In genomic region chr10:18526184-18526850, GRCm38 (mm10) we compare ENCODE assay signal across 8 mouse cellular contexts. TPM values are rescaled to one million over a fixed set of nuclear protein-coding genes. Genes with fewer than 3 reads are reported as not detected.
A peak's percentile ranks its signal among the peaks of the same experiment; 100 is the strongest.
DNase-seq lines count a peak whose midpoint lies in the region; ATAC-seq and TF ChIP-seq lines count a peak whose summit lies in the region.

No protein-coding gene starts in this region.

- no peaks in the 10 kb centered on the region for H3K79me2 ChIP-seq in heart, adult 2 months (replicated peaks; ENCODE audit: control insufficient read depth, insufficient read depth, low read length)

- peak overlapping the region; percentile 11 to 44 for H3K4me3 ChIP-seq in ES-E14 (ENCODE audit: insufficient read depth in 1 of 2, low read depth in 1 of 2, low read length in 2 of 2, poor library complexity in 1 of 2, severe bottlenecking in 1 of 2)
- no peak overlapping the region for H3K4me3 ChIP-seq in heart, adult 2 months
- H3K4me3 ChIP-seq in kidney, embryonic 14.5 days (ENCODE audit: low read length) = no peak overlapping the region
- H3K4me3 ChIP-seq in midbrain, embryonic 13.5 days (replicated peaks) = no peak overlapping the region

- TF ChIP-seq EP300 in heart, adult 2 months (IDR thresholded peaks at IDR 0.05; ENCODE audit: insufficient read depth, low read depth, low read length) = no peak

- peak overlapping the region; percentile 15; the same call in 1 of the 2 replicates for H3K9ac ChIP-seq in ES-E14 (ENCODE audit: insufficient read depth, low read depth, low read length, poor library complexity, severe bottlenecking)
- no peak overlapping the region; the same call in 1 of the 2 replicates for H3K9ac ChIP-seq in heart, adult 2 months (ENCODE audit: low read depth, low read length)
- H3K9ac ChIP-seq in kidney, embryonic 14.5 days (ENCODE audit: low read depth, low read length) = no peak overlapping the region
- no peak overlapping the region for H3K9ac ChIP-seq in midbrain, embryonic 13.5 days (replicated peaks)

- DNase-seq in ES-E14 (ENCODE audit: low read depth, low spot score) = no peak
- DNase-seq in cerebellum, postnatal 10 days = peak; percentile 91 to 92
- peak; percentile 40 to 55 for DNase-seq in heart, adult 2 months
- DNase-seq in ovary, adult 18-20 months (ENCODE audit: low spot score) = no peak
- DNase-seq in urinary bladder, postnatal 14 days (ENCODE audit: low spot score) = no peak

- no peaks in the 10 kb centered on the region for H3K9me3 ChIP-seq in ES-E14 (ENCODE audit: control insufficient read depth, insufficient read depth, low read depth, low read length)
- H3K9me3 ChIP-seq in kidney, embryonic 14.5 days (ENCODE audit: control insufficient read depth, low read length) = no peaks in the 10 kb centered on the region
- H3K9me3 ChIP-seq in midbrain, embryonic 13.5 days = no peaks in the 10 kb centered on the region

- H3K27me3 ChIP-seq in heart, adult 2 months (ENCODE audit: control insufficient read depth, insufficient read depth, low read length) = no peaks in the 10 kb centered on the region
- no peaks in the 10 kb centered on the region for H3K27me3 ChIP-seq in kidney, embryonic 14.5 days (ENCODE audit: control insufficient read depth, insufficient read depth, low read length)
- H3K27me3 ChIP-seq in midbrain, embryonic 13.5 days = no peaks in the 10 kb centered on the region

- no peak for TF ChIP-seq CTCF in heart, adult 2 months (IDR thresholded peaks at IDR 0.05)

- in situ Hi-C loops in ES-E14 (cut with MboI; ENCODE audit: low sequenced_read_pairs in 2 of 2, unreplicated experiment in 2 of 2) = no loop called here

- H3K27ac ChIP-seq in ES-E14 (ENCODE audit: insufficient read depth, low read depth, low read length, poor library complexity, severe bottlenecking) = no peak overlapping the region
- H3K27ac ChIP-seq in heart, adult 2 months = no peak overlapping the region; the same call in 1 of the 2 replicates
- H3K27ac ChIP-seq in kidney, embryonic 14.5 days (ENCODE audit: low read depth, low read length) = no peak overlapping the region
- peak overlapping the region; percentile 21; the same call in 1 of the 2 replicates for H3K27ac ChIP-seq in midbrain, embryonic 13.5 days

- 60% methylated on average over 22 of the region's 22 CpGs for WGBS in heart, adult 2 months
- 63% methylated on average over 22 of the region's 22 CpGs for WGBS in kidney, embryonic 14.5 days
- WGBS in midbrain, embryonic 13.5 days = 82% methylated on average over 22 of the region's 22 CpGs

- peaks cover 5% of the 10 kb centered on the region; the same call in 1 of the 2 replicates for H3K36me3 ChIP-seq in ES-E14 (ENCODE audit: control insufficient read depth, insufficient read depth, low read length, poor library complexity, severe bottlenecking)
- no peaks in the 10 kb centered on the region; the same call in 1 of the 2 replicates for H3K36me3 ChIP-seq in heart, adult 2 months (ENCODE audit: control insufficient read depth, insufficient read depth, low read length)
- H3K36me3 ChIP-seq in kidney, embryonic 14.5 days (ENCODE audit: control insufficient read depth, insufficient read depth, low read length) = peaks cover 14% of the 10 kb centered on the region
- peaks cover 37% of the 10 kb centered on the region for H3K36me3 ChIP-seq in midbrain, embryonic 13.5 days

- intact Hi-C loops in heart, adult 2 months (cut with DNase I) = no loop called here

- peaks cover 1 to 2% of the 10 kb centered on the region in 2 experiments; a peak in 2 of 4 replicates for H3K4me1 ChIP-seq in ES-E14 (ENCODE audit: control insufficient read depth in 2 of 2, insufficient read depth in 2 of 2, low read length in 2 of 2, poor library complexity in 1 of 2)
- no peaks in the 10 kb centered on the region for H3K4me1 ChIP-seq in heart, adult 2 months (ENCODE audit: control insufficient read depth, insufficient read depth, low read length)
- H3K4me1 ChIP-seq in kidney, embryonic 14.5 days (ENCODE audit: control insufficient read depth, insufficient read depth, low read length) = peaks cover 6% of the 10 kb centered on the region; the same call in 1 of the 2 replicates
- H3K4me1 ChIP-seq in midbrain, embryonic 13.5 days (replicated peaks) = peaks cover 16% of the 10 kb centered on the region

- ATAC-seq in kidney, embryonic 14.5 days (ENCODE audit: low FRiP score, low TSS enrichment) = peak; percentile 56; the same call in 1 of the 2 replicates
- ATAC-seq in midbrain, embryonic 13.5 days = peak; percentile 49; the same call in 1 of the 2 replicates
- no peak for ATAC-seq in megakaryocyte-erythroid progenitor cell, adult 5-6 weeks (replicated peaks; ENCODE audit: low FRiP score, low TSS enrichment, poor library complexity, severe bottlenecking)

- H3K4me2 ChIP-seq in kidney, embryonic 14.5 days (replicated peaks; ENCODE audit: low read depth, low read length) = no peak overlapping the region
- H3K4me2 ChIP-seq in midbrain, embryonic 13.5 days (replicated peaks) = no peak overlapping the region

- TF ChIP-seq POLR2A in heart, adult 2 months (IDR thresholded peaks at IDR 0.05; ENCODE audit: insufficient read depth, low read depth, low read length) = no peak

TF ChIP-seq in ES-E14, 5 proteins besides CTCF, POLR2A, EP300 and RAD21:
- no peak for TF ChIP-seq ZNF384 (IDR thresholded peaks at IDR 0.05; ENCODE audit: low read depth, low read length)
- no peak for TF ChIP-seq CHD2 (IDR thresholded peaks at IDR 0.05; ENCODE audit: low read depth, low read length)
- no peak for TF ChIP-seq ZC3H11A (IDR thresholded peaks at IDR 0.05; ENCODE audit: borderline replicate concordance, low read depth, low read length)
- no peak for TF ChIP-seq HCFC1 (IDR thresholded peaks at IDR 0.05; ENCODE audit: borderline replicate concordance, insufficient read depth, low read length)
- TF ChIP-seq MAFK (IDR thresholded peaks at IDR 0.05; ENCODE audit: insufficient read depth, low read depth, low read length) = no peak

RNA-seq across cellular contexts. Expression of gene Hebp2, which starts 19.6 kb away (rescaled TPM):
- 2.0 and 5.3 TPM in 2 replicates for total RNA-seq in ES-E14 (2012; rRNA removed)
- total RNA-seq in heart, adult 2 months (2021) = under 1 TPM; 0.50 to 0.75 TPM
- polyA plus RNA-seq in heart, adult 2 months (2012; rRNA removed) = 0.49 and 0.76 TPM in 2 replicates
- polyA plus RNA-seq in kidney, embryonic 14.5 days (2014; fragmentation: Nextera tagmentation; extraction: Ambion mirVana) = 12.3 and 16.9 TPM in 2 replicates
- polyA plus RNA-seq in midbrain, embryonic 13.5 days (2015; fragmentation: Nextera tagmentation; extraction: Ambion mirVana) = 7.6 TPM in 2 replicates
- total RNA-seq in megakaryocyte-erythroid progenitor cell, adult 5-6 weeks (2014; fragmentation: Nextera tagmentation) = not detected in 2 replicates
- total RNA-seq in megakaryocyte-erythroid progenitor cell, adult 5-6 weeks (2017) = not detected in 2 replicates

Comparison
In these comparisons a context has a peak if more than half of its experiments do, and no peak if none do; other contexts are left out.
1. DNase-seq: peak in cerebellum, postnatal 10 days (2 of 2) and heart, adult 2 months (2 of 2); none in ES-E14 (single experiment), ovary, adult 18-20 months (single experiment) and urinary bladder, postnatal 14 days (single experiment).
2. H3K4me3 ChIP-seq: peak in ES-E14 (2 of 2); none in heart, adult 2 months (single experiment), kidney, embryonic 14.5 days (single experiment) and midbrain, embryonic 13.5 days (single experiment).